In the genomic region with DNA sequence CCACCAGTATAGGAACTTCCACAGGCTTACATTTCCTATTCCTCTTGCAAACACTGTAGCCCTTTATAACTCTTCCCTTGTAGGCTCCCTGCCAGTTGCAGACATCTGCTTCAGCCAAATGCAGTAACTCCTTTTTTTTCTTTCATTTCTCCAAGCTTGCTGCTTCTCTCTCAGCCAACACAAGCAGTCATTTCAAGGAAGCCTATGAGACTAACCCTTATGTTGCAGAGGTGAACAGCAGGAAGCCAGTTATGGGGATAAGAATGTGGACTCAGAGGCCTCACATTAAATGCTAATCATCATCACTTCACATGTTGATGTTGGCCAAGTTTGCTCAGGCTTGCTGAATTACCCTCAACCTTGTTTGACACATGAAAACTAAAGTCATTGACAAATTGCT, we compare ENCODE assay signal across 12 mouse cellular contexts.
DNase-seq lines count a peak whose midpoint lies in the region; ATAC-seq lines count a peak whose summit lies in the region.
"Had no signal": no experiment of that assay in that cellular context is flagged by ENCODE, and none has a peak within 500 bp of the region (broad histone marks: within the 10 kb centered on the region; RNA-seq: fewer than 3 reads in every experiment).

No protein-coding gene starts in this region.

- H3K9me3 ChIP-seq in limb, embryonic 13.5 days = no peaks in the 10 kb centered on the region
- no peaks in the 10 kb centered on the region for H3K9me3 ChIP-seq in limb, embryonic 10.5 days (replicated peaks)
- H3K9me3 ChIP-seq: forebrain, embryonic 10.5 days had no signal

- peak; percentile 1 for DNase-seq in gastrocnemius, postnatal 10 days
- no peak for DNase-seq in gastrocnemius, postnatal 36 days
- no peak for DNase-seq in limb, embryonic 10.5 days (ENCODE audit: low spot score)
- peak; percentile 3 to 17 for DNase-seq in frontal cortex, postnatal 14 days (ENCODE audit: low spot score in 2 of 2)
- DNase-seq in right cerebral cortex, postnatal 10 days (ENCODE audit: low spot score in 2 of 2) = peak; percentile 66 to 71
- no peak for DNase-seq in cerebellum, adult 9-11 months
- DNase-seq: lung, adult 18-20 months had no signal

- ATAC-seq in limb, embryonic 13.5 days (ENCODE audit: low FRiP score, low read depth) = peak; percentile 67
- no peak for ATAC-seq in granulocyte monocyte progenitor cell, adult 5-6 weeks (replicated peaks; ENCODE audit: poor library complexity, severe bottlenecking)
- ATAC-seq: CD4-positive, CD25-positive, alpha-beta regulatory T cell, adult 4 months had no signal

- no peak overlapping the region for H3K9ac ChIP-seq in limb, embryonic 13.5 days

- no peak overlapping the region for H3K4me3 ChIP-seq in limb, embryonic 13.5 days
- no peak overlapping the region for H3K4me3 ChIP-seq in limb, embryonic 10.5 days
- H3K4me3 ChIP-seq: forebrain, embryonic 10.5 days had no signal

- no peak overlapping the region for H3K27ac ChIP-seq in limb, embryonic 13.5 days
- no peak overlapping the region for H3K27ac ChIP-seq in limb, embryonic 10.5 days
- H3K27ac ChIP-seq: forebrain, embryonic 10.5 days; stomach, postnatal 0 days had no signal

- no peak overlapping the region for H3K4me2 ChIP-seq in limb, embryonic 13.5 days (replicated peaks)

- H3K4me1 ChIP-seq in limb, embryonic 13.5 days = no peaks in the 10 kb centered on the region
- no peaks in the 10 kb centered on the region for H3K4me1 ChIP-seq in limb, embryonic 10.5 days
- H3K4me1 ChIP-seq: forebrain, embryonic 10.5 days had no signal

- intact Hi-C loops in gastrocnemius, postnatal 36 days (cut with DNase I) = no loop called here

- no peaks in the 10 kb centered on the region for H3K36me3 ChIP-seq in limb, embryonic 13.5 days
- no peaks in the 10 kb centered on the region for H3K36me3 ChIP-seq in limb, embryonic 10.5 days
- H3K36me3 ChIP-seq: forebrain, embryonic 10.5 days had no signal

- no peaks in the 10 kb centered on the region for H3K27me3 ChIP-seq in limb, embryonic 13.5 days
- H3K27me3 ChIP-seq in limb, embryonic 10.5 days (ENCODE audit: low read depth, poor library complexity, severe bottlenecking) = no peaks in the 10 kb centered on the region

Comparison
In these comparisons a context has a peak if more than half of its experiments do, and no peak if none do; other contexts are left out.
1. DNase-seq: peak in gastrocnemius, postnatal 10 days (single experiment), frontal cortex, postnatal 14 days (2 of 2) and right cerebral cortex, postnatal 10 days (2 of 2); none in gastrocnemius, postnatal 36 days (0 of 2), limb, embryonic 10.5 days (single experiment) and cerebellum, adult 9-11 months (single experiment).